Mouse (Mus musculus) G1E (cell line): ENCODE measurements around the gene Ube2i. TPM values are rescaled to one million over a fixed set of nuclear protein-coding genes. Genes with fewer than 3 reads are reported as not detected.

Experiments used
- ATAC-seq: 2 replicates; pipeline ENCODE4 v1.8.0; 2016; ENCODE audit warnings: mild to moderate bottlenecking; ENCODE audit not compliant: insufficient number of reproducible peaks, poor library complexity, low FRiP score, severe bottlenecking; ENCODE audit errors: extremely low read depth
- DNase-seq: peaks from one replicate; pipeline ENCODE4 v3.0.0; 2012; ENCODE audit warnings: low spot score
- H3K27me3 ChIP-seq: 2 replicates; pipeline ENCODE4 v1.6.1; 2012; ENCODE audit warnings: mild to moderate bottlenecking, low read length, inconsistent platforms; ENCODE audit not compliant: insufficient read depth
- H3K36me3 ChIP-seq: replicated peaks from 2 replicates; pipeline ENCODE3; 2012; ENCODE audit warnings: mild to moderate bottlenecking, inconsistent platforms
- H3K4me1 ChIP-seq: 2 replicates; pipeline ENCODE4 v1.6.1; 2012; ENCODE audit warnings: low read depth, low read length, inconsistent platforms, mixed read lengths; ENCODE audit not compliant: insufficient read depth
- H3K4me3 ChIP-seq: 2 replicates; pipeline ENCODE4 v1.5.1; 2012; ENCODE audit warnings: low read depth, mild to moderate bottlenecking, inconsistent platforms, low read length, moderate library complexity, mixed read lengths
- H3K9me3 ChIP-seq: replicated peaks from 2 replicates; pipeline ENCODE4 v1.6.1; 2012; ENCODE audit warnings: inconsistent platforms
- CTCF ChIP-seq: IDR thresholded peaks from 2 replicates; pipeline ENCODE4 v1.5.1; 2012; ENCODE audit warnings: low read depth, low read length, inconsistent platforms, mixed read lengths
- GATA1 ChIP-seq: IDR thresholded peaks from 2 replicates; pipeline ENCODE4 v1.6.1; 2012; ENCODE audit warnings: borderline replicate concordance, low read length, inconsistent platforms, mixed read lengths
- GATA2 ChIP-seq: IDR thresholded peaks from 2 replicates; pipeline ENCODE4 v1.6.1; 2012; ENCODE audit warnings: low read depth, low read length, inconsistent platforms, borderline replicate concordance
- POLR2AphosphoS5 ChIP-seq: IDR thresholded peaks from 2 replicates; pipeline ENCODE4 v1.6.1; 2012; ENCODE audit warnings: low read depth, low read length, inconsistent platforms; ENCODE audit not compliant: insufficient replicate concordance
- TAL1 ChIP-seq: conservative IDR thresholded peaks from 2 replicates; pipeline ENCODE4 v1.6.1; 2012; ENCODE audit warnings: low read depth, low read length, inconsistent platforms, mixed read lengths
- polyA plus RNA-seq: library from polyadenylated mRNA; stranded (reverse); fragments of >175 nt; gene quantifications from 2 replicates; pipeline ENCODE4 v1.2.3, GENCODE M21; 2012
- total RNA-seq, 2 experiments: library from RNA; stranded (forward) in 1 of 2; stranded (reverse) in 1 of 2; fragments of 200-1000 nt in 1 of 2; fragments of >200 nt in 1 of 2; fragmentation: Nextera tagmentation in 1 of 2; gene quantifications; 2 replicates each; pipeline ENCODE4 v1.2.3; 2014 to 2017

Gene Ube2i
- total and polyA plus RNA-seq, 3 experiments: 421 to 516 (median 440) TPM

- H3K4me3 ChIP-seq: no peak within 1 kb of the TSS; the same call in 1 of the 2 replicates
- ATAC-seq (no peak), DNase-seq (no peak)
- H3K27me3 ChIP-seq: peaks cover 49% of the 10 kb centered on the region
- H3K36me3 ChIP-seq: peaks cover 35% of the 10 kb centered on the region
- no peak for TF ChIP-seq CTCF
- no peak for TF ChIP-seq TAL1
- no peak for TF ChIP-seq GATA1
- TF ChIP-seq POLR2AphosphoS5: no peak
- TF ChIP-seq GATA2: no peak
- H3K9me3 ChIP-seq: no peaks in the 10 kb centered on the region
- H3K4me1 ChIP-seq: peaks cover 22% of the 10 kb centered on the region
Measured at GRCm38 (mm10) chr17:25256140-25256754, 18.2 kb downstream of the Ube2i start, which contains the start of gene Baiap3. Baiap3 (minus strand) TSS chr17:25256364.

- Histone ChIP-seq H3K27me3 (peaks cover 61% of the 10 kb centered on the region), H3K9me3 (no peaks in the 10 kb centered on the region), H3K4me1 (peaks cover 22% of the 10 kb centered on the region), H3K4me3 (no peak overlapping the region), H3K36me3 (peaks cover 30% of the 10 kb centered on the region)
- DNase-seq (no peak), ATAC-seq (no peak)
- no peak for TF ChIP-seq TAL1
- TF ChIP-seq GATA2: no peak
- TF ChIP-seq CTCF: no peak
- TF ChIP-seq GATA1: no peak
Measured at GRCm38 (mm10) chr17:25255110-25255509, 19.3 kb downstream of the Ube2i start.

GRCm38 (mm10) chr17:25253760-25254159 lies 20.7 kb downstream of the Ube2i start:
- Histone ChIP-seq H3K27me3 (peaks cover 65% of the 10 kb centered on the region), H3K4me3 (no peak overlapping the region), H3K36me3 (peaks cover 17% of the 10 kb centered on the region), H3K9me3 (no peaks in the 10 kb centered on the region), H3K4me1 (peaks cover 17% of the 10 kb centered on the region)
- DNase-seq (no peak), ATAC-seq (no peak)
- TF ChIP-seq TAL1: no peak
- TF ChIP-seq GATA2: no peak
- no peak for TF ChIP-seq GATA1
- TF ChIP-seq CTCF: no peak
- no peak for TF ChIP-seq POLR2AphosphoS5

GRCm38 (mm10) chr17:25252643-25253042 lies 21.8 kb downstream of the Ube2i start:
- Histone ChIP-seq H3K36me3 (peaks cover 5% of the 10 kb centered on the region), H3K4me3 (no peak overlapping the region), H3K4me1 (peaks cover 19% of the 10 kb centered on the region), H3K27me3 (peaks cover 75% of the 10 kb centered on the region), H3K9me3 (no peaks in the 10 kb centered on the region)
- TF ChIP-seq GATA1 (no peak), POLR2AphosphoS5 (no peak), GATA2 (no peak), CTCF (no peak), TAL1 (no peak)
- ATAC-seq: no peak
- no peak for DNase-seq

- Histone ChIP-seq H3K4me1 (peaks cover 10% of the 10 kb centered on the region; the same call in 1 of the 2 replicates), H3K27me3 (peaks cover 81% of the 10 kb centered on the region), H3K36me3 (peaks cover 11% of the 10 kb centered on the region), H3K9me3 (no peaks in the 10 kb centered on the region), H3K4me3 (no peak overlapping the region)
- no peak for ATAC-seq
- no peak for TF ChIP-seq GATA1
- no peak for TF ChIP-seq GATA2
- TF ChIP-seq TAL1: no peak
- no peak for TF ChIP-seq CTCF
- no peak for TF ChIP-seq POLR2AphosphoS5
- DNase-seq: no peak
Measured at GRCm38 (mm10) chr17:25250181-25250835, 24.1 kb downstream of the Ube2i start.

- no peak for DNase-seq
- Histone ChIP-seq H3K36me3 (peaks cover 32% of the 10 kb centered on the region), H3K27me3 (peaks cover 61% of the 10 kb centered on the region), H3K4me3 (no peak overlapping the region), H3K9me3 (no peaks in the 10 kb centered on the region), H3K4me1 (peaks cover 16% of the 10 kb centered on the region)
- no peak for ATAC-seq
- TF ChIP-seq TAL1: no peak
- no peak for TF ChIP-seq CTCF
- TF ChIP-seq GATA2: no peak
- TF ChIP-seq GATA1: no peak
- TF ChIP-seq POLR2AphosphoS5: no peak
Measured at GRCm38 (mm10) chr17:25248033-25248750, 26.2 kb downstream of the Ube2i start.
